Mouse (Mus musculus): ENCODE measurements around the gene Akr1b10.
"Not testable (repeated sequence)": the region's sequence is repeated elsewhere in the genome, so short reads cannot be mapped to it uniquely, and the experiment has no call there.

Akr1b10 gene

DNA sequence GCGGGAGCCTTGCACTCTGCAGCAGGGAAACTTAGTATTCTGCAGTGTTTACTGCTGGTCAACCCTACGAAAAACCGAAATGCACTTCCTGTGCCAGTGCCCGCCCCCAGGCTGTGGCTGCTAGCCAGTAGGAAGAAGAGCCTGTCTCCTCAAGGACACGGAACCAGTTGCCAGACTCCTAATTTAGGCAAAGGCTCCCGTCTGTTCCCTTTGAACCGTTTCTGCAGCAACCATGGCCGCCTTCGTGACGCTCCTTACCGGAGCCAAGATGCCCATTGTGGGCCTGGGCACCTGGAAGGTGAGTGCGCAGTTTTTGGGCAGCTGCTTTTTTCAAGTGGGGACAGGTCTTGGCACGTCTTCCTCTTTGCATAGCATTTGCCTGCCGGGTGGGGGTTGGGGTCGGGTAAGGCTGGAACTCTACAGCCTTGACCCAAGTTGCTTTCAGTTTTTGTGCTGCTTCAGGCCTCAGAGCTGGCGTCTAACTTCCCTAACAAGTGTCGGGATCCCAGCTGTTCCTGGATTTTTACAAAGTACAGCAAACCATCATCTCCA, at the start of gene Akr1b10:
Akr1b10 (plus strand) TSS at position 109 of the 552 bp plus-strand sequence.
- peak; percentile 73 to 74 for DNase-seq

DNA sequence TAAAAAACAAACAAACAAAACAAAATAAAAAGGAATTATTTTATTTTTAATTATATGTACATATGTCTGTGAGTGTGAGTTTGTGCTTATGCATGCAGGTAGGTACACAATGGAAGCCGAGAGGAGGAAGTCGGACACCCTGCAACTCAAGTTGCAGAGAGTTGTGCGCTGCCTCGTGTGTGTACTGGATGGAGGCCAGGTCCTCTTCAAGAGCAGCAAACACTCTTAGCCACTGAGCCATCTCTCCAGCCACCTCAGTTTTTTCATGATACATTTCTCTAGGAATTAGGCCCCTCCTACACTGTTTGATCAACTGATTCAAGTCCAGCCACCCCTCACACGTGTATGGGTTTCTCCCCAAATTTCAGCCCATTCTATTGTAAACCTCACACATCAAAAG, 49.3 kb upstream of the Akr1b10 start:
- no peak for DNase-seq

DNA sequence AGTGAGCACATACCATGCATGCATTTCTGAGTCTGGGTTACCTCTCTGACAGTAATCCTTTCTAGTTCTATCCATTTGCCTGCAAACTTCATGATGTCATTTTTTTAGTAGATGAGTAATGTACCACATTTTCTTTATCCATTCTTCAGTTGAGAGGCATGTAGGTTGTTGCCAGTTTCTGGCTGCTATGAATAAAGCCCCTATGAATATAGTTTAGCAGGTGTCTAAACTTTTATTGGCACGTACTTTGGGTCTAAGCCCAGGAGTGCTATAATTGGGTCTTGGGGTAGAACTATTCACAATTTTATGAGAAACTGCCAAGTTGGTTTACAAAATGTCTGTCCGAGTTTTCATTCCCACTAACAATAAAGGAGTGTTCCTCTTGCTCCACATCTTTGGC, 46.2 kb upstream of the Akr1b10 start:
- no peak for DNase-seq

DNA sequence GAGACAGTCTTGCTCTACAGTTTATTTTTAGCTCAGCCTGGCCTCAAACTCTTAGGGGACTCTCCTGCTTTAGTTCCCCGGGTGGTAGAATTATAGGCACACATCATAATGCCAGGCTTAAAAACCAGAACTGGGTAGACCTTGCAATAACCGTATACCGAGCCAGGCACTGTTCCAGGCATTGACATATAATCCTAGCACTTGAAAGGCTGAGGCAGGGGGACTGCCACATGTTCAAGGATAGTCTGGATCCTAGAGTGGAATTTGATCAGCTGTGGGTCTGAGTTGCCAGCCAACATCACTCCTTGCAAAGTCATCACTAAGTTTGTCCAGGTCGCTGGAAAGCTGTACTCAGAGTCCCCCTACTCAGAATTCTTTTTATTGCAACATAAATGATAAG, 42.0 kb upstream of the Akr1b10 start:
- no peak for DNase-seq

DNA sequence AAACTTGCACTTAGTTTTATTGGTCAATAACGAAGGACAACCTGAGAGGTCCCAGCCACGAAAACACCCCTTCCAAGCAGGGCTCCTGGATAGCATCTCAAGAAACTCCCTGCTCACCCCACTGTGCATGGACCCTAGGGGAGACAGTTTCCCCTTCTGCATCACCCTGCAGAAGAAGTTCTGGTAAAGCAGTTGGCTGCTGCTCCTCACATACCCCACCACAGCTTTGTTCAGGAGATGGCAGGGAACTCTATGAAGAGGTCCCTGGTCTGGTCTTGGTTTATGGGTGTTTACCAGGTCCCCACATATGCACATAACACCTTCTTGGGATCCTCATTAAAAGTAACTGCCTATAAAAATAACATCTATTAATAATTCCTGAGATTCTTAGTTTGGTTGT, 41.5 kb upstream of the Akr1b10 start:
- DNase-seq = no peak

DNA sequence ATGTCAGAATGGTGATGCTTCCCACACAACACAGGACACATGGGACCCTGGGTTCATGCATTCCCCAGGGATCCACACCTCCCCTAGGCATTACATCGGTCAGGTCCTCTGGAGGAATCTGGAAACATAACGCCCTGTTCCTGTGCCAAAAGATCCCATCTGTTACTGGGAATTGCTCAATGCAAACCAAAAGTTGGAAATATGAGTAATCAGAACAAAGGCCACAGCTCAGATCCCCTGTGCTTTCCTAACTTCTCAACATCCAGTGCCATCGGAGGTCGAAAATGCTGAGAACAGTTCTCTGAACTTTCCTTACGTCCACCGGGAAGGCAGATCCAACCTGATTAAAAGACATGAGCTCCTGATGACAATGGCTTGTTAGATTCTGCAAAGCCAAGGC, 40.6 kb upstream of the Akr1b10 start:
- DNase-seq = no peak

DNA sequence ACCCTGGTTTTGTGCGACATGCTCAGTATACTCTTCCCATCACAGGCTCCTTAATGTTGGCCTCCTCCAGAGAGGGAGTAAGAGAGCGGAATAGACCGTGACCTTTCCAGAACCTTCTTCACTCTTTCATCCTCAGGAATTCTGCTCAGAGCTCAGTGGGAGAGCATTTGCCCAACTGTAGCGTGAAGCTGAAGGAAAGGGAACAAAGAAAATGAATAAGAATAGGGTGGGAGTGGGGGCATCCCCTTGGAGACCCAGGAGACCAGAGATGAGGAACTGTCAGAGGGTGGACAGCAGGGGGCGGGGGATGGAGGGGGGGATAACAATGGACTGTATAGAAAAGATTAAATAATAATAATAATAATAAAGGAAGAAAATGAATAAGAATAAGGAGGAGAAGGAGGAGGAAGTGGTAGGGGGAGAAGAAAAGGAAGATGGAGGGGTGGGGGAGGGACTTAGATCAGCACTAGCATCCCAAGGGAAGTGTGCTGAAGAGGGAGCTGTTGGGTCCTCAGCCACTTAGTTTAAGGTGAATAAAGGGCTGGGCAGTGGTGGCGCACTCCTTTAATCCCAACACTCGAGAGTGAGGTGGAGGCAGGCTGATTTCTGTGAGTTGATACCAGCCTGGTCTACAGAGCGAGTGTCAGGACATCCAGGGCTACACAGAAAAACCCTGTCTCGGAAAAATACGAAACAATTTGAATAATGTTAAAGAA, 39.7 kb upstream of the Akr1b10 start:
- no peak for DNase-seq

DNA sequence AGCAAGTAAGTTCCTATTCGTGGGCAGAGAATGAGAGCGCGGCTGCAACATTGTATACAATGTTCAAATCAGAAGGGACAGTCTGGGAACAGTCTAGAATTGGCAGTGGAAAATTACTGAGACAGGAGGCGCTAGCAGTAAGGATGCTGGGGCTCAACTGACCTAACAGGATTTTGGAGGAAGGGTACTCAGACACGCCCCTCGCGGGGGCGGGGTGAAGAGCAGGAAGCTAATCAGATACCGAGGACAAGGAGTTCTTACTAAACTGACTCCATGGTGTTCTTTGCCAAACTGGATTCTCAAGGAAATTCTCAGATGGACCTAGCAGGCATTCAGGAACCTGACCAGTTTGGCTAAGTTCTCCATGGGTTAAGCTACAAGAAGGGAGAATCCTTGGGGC, 39.1 kb upstream of the Akr1b10 start:
- no peak for DNase-seq

DNA sequence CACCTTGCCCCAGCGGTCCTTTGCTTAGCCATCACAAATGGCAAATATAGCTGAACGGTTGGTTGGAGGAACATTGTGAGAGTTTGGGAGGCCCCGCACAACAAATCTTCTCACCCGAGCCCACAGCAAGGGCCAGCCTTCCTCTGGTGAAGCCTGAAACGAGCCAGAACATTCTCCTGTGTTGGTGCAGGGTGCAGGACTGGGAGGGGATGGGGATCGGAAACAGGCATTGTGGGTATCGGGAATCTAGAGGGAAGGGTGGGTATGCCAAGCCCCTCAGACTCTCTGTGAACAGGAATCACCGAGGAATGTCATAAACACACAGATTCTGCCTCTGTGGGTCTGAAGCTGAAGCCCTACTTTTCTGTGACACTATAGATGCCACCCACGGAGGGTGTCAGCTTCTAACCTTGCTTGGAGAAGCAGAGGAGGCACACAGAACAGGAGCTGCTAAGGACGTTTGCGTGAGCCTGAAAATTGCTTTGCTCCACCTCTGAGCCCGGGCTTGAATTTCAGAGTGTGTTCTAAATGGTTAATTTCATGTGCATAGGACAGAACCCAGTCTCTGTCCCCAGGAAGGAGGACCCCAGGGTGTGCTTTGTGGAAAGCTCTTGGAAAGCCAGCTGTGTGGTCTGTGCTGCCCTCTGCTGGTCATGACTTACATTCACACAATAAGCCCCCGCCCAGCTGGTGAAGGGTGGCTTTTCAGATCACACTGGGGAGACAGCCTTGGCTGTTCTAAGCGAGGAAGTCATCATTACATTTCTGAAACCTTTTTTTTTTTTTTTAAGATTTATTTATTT, 37.7 kb upstream of the Akr1b10 start:
- DNase-seq = peak; percentile 46 to 61

DNA sequence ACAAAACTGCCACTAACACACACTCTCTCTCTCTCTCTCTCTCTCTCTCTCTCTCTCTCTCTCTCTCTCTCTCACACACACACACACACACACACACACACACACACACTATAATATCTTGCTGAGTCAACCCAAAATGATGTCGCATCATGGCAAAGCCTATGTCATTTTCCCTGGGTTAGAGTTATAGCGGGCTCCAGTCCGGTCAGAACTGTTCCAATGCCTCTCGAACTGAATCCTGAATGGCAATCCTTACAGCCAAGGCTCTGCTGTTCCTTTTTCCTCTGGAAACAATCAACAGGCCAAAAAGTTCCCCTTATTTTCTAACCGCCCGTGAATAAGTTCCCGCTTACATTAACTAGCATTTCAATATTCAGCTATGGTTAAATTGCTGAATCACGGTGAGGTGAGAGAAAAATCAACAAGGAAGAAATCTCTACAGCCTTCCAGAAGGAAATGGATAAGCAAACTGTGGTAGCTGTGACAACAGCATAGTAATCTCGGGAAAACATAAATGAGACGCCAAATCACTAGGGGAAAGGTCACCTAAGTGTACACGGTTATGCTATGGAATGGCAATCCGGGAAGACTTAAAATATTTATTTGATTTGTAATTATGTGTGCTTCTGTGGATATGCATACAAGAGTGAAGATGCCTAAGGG, 33.9 kb upstream of the Akr1b10 start:
- DNase-seq = no peak

DNA sequence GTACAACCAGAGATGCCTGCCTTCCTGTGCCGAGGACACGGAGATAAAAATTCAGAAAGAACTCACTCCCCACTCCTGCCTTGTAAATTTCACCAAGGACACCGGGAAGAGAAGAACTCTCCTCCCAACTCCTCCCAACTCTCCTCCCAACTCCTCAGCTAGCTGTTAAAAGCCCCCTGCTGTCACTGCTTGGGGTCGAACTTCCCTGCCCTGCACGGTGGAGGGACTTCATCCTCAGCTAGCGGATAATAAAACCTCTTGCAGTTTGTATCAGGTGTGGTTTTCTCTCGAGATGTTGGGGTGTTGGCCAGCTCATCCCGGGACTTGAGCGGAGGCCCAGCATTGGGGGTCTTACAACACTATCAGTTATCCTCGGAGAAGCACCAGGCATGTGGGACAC, 32.5 kb upstream of the Akr1b10 start:
- DNase-seq = not testable (repeated sequence)

DNA sequence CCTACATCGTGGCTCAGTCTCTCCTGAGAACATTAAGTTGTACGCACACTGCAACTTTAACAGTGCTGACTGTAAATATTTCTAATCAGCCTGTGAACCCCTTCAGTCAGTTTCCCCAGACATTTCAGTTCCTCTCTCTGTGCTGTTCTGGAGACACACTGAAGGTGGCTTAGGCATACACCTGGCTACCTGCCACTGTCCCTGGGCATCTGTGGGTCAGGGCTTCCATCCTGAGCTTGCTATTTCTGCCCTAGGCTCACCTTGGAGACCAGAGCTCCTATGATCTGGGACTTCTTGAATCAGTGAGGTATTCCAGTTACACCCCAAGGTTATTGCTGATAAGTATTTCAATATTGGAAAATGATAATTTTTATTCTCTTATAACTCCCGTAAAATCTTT, 31.6 kb upstream of the Akr1b10 start:
- no peak for DNase-seq

DNA sequence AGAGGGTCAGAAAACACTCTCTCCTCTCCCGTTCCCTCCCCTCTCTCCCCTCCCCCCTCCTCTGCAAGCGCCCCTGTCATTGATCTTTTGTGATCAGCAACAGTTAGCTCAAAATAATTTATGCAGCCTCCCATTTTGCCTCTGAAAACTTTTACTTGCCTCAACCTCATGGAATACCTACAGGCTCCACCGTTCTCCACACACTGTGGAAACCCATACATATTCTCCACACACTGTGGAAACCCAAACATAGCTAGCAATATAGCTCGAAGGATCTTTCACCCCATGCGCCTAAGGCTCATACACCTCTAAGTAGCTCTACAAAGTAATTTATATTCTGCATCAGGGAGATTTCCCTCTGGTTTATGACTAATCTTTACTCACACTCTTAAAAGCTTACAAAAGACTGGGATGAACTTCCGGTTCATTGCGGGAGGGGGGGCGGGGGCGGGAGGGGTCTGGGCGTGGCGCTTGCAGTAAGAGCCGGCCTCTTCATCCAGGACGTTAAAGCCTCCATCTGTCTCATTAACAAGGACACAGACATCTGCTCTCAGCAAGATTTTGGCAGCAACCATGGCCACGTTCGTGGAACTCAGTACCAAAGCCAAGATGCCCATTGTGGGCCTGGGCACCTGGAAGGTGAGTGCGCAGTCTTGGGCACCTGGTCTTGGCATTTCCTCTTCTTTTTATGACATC, 30.2 kb upstream of the Akr1b10 start, which contains the start of gene Akr1b8:
Akr1b8 (plus strand) TSS at position 462 of the 696 bp plus-strand sequence.
- peak; percentile 72 for DNase-seq

DNA sequence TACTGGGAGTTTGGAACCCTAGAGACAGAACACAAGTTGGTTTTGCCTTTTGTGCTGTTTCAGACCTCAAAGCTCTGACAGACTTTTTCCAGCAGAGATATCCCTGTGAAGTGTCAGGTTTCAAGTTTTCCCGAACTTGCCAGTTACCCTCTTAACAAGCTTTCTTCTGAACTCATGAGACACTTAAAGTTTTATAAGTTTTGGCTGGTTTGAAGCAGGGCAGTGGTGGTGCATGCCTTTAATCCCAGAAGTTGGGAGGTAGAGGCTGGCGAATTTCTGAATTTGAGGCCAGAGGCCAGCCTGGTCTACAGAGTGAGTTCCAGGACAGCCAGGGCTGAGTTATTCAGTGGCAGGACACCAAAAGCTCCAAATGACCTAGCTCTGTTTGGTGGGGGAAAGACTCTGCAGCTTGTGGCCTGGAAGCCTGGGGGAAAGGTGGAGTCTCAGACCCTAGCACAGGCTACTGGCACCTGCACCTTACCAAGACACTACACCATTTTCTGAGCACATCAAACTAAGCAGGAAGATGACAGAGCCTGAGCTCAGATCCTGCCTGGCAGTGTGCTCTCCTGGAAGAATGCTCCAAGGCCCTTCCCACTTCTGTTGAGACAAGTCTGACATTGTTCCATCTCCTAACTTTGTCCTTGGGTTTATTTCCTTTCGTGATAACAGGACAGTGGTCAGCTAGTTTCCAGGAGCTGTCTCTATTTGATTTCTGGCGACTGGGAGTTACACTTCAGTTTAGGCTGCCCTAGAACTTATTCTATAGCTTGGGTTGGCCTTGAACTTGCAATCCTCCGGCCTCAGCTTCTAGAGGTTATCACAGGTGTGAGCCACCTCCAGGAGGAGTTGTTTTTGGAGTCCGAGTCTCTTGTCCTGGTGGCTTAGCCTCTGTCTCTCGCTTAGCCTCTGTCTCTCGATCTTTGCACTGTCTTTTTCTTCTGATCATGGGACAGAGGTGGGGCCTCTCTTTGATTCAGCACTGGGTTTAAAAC, 29.4 kb upstream of the Akr1b10 start:
- DNase-seq = no peak

DNA sequence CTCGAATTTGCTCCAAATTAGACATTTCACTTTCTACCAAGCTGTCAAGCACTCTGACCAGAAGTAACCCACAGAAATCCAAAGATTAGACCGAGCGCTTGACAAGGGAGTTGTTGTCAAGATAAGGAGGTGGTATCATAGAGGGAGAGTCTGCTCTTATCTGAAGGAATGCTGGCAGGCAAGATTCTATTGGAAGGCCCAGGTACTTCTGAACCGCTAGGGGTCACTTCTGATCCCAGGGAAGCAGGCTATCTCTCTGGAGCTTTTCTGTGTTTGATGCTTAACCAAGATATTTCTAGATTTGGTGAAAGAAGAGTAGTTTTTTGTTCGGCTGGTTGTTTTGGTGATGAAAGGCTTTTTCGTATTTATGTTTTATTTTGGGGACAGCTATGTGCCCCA, 28.7 kb upstream of the Akr1b10 start:
- DNase-seq = no peak

DNA sequence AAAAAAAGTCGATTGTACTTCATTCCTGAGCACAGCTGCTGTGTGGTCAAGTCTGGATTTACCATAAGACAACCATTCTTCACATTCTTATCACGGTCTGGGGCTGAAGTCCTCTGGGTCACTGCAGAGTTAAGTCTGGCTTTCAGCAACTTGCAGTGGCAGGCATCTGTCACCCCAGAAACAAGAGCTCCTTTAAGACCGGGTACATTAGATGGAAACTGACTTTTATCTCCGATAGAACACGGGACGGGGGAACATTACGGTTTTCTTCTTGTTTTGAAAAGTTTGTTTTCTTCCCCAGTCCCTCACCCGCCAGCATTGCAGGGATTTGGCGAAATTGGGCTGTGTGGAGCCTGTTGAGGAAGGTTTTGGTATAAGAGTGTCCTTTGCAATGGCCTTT, 28.2 kb upstream of the Akr1b10 start:
- DNase-seq = no peak

DNA sequence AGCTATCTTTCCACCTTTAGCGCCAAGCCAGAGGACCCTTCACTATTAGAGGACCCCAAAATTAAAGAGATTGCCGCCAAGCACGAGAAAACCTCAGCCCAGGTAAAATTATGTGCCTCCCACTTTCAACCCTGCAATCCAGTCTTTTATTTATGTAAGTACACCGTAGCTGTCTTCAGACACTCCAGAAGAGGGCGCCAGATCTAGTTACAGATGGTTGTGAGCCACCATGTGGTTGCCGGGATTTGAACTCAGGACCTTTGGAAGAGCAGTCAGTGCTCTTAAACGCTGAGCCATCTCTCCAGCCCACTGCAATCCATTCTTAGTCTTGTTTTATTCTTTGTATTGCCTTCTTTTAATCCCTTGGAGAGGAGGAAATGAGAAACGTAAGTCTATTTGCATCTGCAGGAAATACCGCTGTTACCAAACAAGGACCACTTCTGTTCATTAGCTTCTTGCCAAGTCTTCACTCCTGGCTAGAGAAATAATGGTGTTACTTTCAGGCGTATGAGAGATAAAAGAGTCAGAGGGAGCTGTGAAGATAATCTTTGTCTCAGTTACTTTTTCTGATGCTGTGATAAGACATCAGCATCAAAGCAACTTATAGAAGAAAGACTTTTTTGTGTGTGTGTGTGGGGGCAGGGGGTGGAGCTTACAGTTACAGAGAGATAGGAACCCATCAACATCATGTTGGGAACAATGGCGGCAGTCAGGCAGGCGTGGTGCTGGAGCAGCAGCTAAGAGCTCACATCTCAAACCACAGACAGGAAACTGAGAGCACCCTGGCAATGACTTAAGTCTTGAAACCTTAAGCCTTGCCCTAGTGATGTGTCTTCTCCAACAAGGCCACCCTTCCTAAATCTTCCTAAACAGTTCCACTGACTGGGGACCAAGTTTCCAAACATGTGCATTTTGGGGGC, 19.5 kb upstream of the Akr1b10 start:
- no peak for DNase-seq

DNA sequence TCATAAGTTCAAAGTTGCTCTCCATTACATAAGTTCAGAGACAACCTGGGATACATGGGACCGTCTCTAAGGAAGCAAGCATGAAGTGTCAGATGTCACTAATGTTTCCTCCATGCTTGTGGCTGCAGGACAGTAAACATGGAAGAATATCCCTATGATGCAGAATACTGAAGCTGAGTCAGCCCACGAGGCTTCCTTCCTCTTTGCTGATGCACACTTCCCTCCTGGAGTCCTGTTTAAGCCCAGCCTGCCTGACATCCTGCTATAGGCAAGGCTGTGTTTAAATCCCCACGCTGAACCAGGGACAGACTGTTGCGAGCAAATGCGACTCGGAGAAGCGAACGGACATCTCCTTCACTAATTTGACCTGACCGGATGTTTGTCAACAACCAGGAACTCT, 16.0 kb upstream of the Akr1b10 start:
- DNase-seq = no peak

DNA sequence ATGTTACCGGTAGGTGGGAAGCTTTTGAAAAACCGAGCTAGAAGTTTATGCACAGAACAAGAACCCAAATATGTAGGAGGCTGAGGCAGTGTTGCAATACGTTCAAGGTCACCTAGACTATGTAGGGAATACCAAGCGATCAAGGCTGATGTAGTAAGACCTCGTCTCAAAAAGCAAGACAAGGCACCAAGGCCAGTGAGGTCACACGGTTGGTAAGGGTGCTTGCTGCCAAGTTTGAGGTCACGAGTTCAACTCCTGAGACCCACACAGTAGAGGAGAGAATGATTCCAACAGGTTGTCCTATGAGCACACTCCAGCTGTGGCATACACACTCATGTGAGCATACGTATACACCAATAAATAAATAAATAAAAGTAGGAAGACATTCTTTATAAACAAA, 13.9 kb upstream of the Akr1b10 start:
- DNase-seq = no peak

DNA sequence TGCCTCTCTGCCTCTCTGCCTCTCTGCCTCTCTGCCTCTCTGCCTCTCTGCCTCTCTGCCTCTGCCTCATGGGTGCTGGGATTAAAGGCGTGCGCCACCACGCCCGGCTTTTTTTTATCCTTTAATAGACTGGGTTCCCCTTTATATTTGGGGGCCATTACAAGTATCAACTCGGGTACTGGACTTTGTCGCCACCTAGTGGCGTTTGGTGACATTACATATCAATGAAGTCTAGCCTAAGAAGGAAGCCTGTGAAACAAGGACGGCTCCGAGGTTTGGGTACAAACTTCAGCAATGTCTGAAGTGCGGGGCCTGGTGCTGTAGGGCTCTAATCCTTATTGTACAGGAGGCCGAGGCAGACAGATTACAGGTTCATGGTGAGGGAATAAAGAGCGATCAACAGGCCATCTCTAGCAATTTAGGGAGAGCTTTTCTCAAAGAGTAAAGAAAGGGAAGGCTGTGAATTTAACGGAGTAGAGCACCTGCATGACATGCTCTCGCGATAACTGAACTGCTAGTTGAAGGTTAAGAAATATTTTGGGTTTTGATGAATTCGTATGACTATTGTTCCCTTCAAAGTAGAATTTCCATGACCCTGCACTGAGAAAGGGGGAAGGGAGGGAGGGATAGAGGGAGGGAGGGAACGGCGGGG, 12.2 kb upstream of the Akr1b10 start:
- peak; percentile 73 to 85 for DNase-seq

All from cerebellum, adult 18-20 months (tissue).